Mouse (Mus musculus) cerebellum, adult 9-11 months (tissue): ENCODE data around the gene Cdc37.

Source experiments
- DNase-seq: peaks from one replicate; pipeline ENCODE4 v3.0.0; 2022

Gene Cdc37

GRCm38 (mm10) chr9:21093423-21093822, 56.4 kb downstream of the Cdc37 start:
- no peak for DNase-seq

- peak; percentile 99 for DNase-seq
These were observed 58.0 kb downstream of the Cdc37 start, which contains the start of the genes Gm38431 and Raver1 for GRCm38 (mm10) chr9:21091707-21092320. Gene Gm38431, minus strand, starts transcription at chr9:21091997. Gene Raver1, minus strand, starts transcription at chr9:21092008.

GRCm38 (mm10) chr9:21090972-21091706, 58.6 kb downstream of the Cdc37 start:
- no peak for DNase-seq

GRCm38 (mm10) chr9:21090537-21090936, 59.2 kb downstream of the Cdc37 start:
- DNase-seq = peak; percentile 52

- no peak for DNase-seq
These were observed 66.5 kb downstream of the Cdc37 start for GRCm38 (mm10) chr9:21083324-21083723.
